Mouse (Mus musculus) lung, postnatal 10 days (tissue): ENCODE data around the gene Bbs9.

Experiments used
- DNase-seq: peaks from one replicate; pipeline ENCODE4 v3.0.0; 2021

Gene Bbs9

GRCm38 (mm10) chr9:22759241-22759640 lies 283.7 kb downstream of the Bbs9 start:
- no peak for DNase-seq

- DNase-seq: no peak
Observed at GRCm38 (mm10) chr9:22760376-22760775, 284.9 kb downstream of the Bbs9 start.

- no peak for DNase-seq
Observed at GRCm38 (mm10) chr9:22761487-22761886, 286.0 kb downstream of the Bbs9 start.

GRCm38 (mm10) chr9:22765618-22766220 lies 290.2 kb downstream of the Bbs9 start:
- DNase-seq: peak; percentile 33

GRCm38 (mm10) chr9:22767154-22767553 lies 291.6 kb downstream of the Bbs9 start:
- no peak for DNase-seq

GRCm38 (mm10) chr9:22767860-22768259 lies 292.3 kb downstream of the Bbs9 start:
- peak; percentile 54 for DNase-seq

- no peak for DNase-seq
Observed at GRCm38 (mm10) chr9:22771785-22772184, 296.3 kb downstream of the Bbs9 start.

GRCm38 (mm10) chr9:22776246-22776961 lies 300.9 kb downstream of the Bbs9 start:
- DNase-seq: no peak

- DNase-seq: no peak
Observed at GRCm38 (mm10) chr9:22777425-22777824, 301.9 kb downstream of the Bbs9 start.

GRCm38 (mm10) chr9:22779631-22780030 lies 304.1 kb downstream of the Bbs9 start:
- DNase-seq: no peak

GRCm38 (mm10) chr9:22786006-22786405 lies 310.5 kb downstream of the Bbs9 start:
- DNase-seq: no peak

- DNase-seq: no peak
Observed at GRCm38 (mm10) chr9:22788423-22788822, 312.9 kb downstream of the Bbs9 start.

- no peak for DNase-seq
Observed at GRCm38 (mm10) chr9:22788850-22789249, 313.3 kb downstream of the Bbs9 start.

- no peak for DNase-seq
Observed at GRCm38 (mm10) chr9:22789380-22790168, 314.1 kb downstream of the Bbs9 start.

GRCm38 (mm10) chr9:22791208-22791607 lies 315.7 kb downstream of the Bbs9 start:
- DNase-seq: no peak

GRCm38 (mm10) chr9:22791750-22792149 lies 316.2 kb downstream of the Bbs9 start:
- no peak for DNase-seq

GRCm38 (mm10) chr9:22793698-22794097 lies 318.2 kb downstream of the Bbs9 start:
- no peak for DNase-seq

GRCm38 (mm10) chr9:22800675-22801074 lies 325.2 kb downstream of the Bbs9 start:
- DNase-seq: peak; percentile 15

- no peak for DNase-seq
Observed at GRCm38 (mm10) chr9:22805981-22806380, 330.5 kb downstream of the Bbs9 start.

GRCm38 (mm10) chr9:22806494-22806893 lies 331.0 kb downstream of the Bbs9 start:
- DNase-seq: no peak

- no peak for DNase-seq
Observed at GRCm38 (mm10) chr9:22807693-22808092, 332.2 kb downstream of the Bbs9 start.

GRCm38 (mm10) chr9:22809621-22810126 lies 334.2 kb downstream of the Bbs9 start:
- DNase-seq: no peak

GRCm38 (mm10) chr9:22810454-22810853 lies 334.9 kb downstream of the Bbs9 start:
- DNase-seq: no peak

GRCm38 (mm10) chr9:22811931-22812330 lies 336.4 kb downstream of the Bbs9 start:
- DNase-seq: no peak
